Mouse (Mus musculus) E14TG2a.4 (cell line): ENCODE results near the gene Arf1.

Experiments used
- CTCF ChIP-seq: conservative IDR thresholded peaks from 2 replicates; pipeline ENCODE4 v1.5.1; 2014; ENCODE audit warnings: low read length
- POU5F1 ChIP-seq: IDR thresholded peaks from 2 replicates; pipeline ENCODE4 v1.6.1; 2014; ENCODE audit warnings: low read length, borderline replicate concordance

- TF ChIP-seq CTCF = no peak
- TF ChIP-seq POU5F1 = no peak
Measured at GRCm38 (mm10) chr11:59169807-59170206, 58.3 kb downstream of the Arf1 start.
